Mouse (Mus musculus): ENCODE measurements around the gene Fam107b. TPM values are rescaled to one million over a fixed set of nuclear protein-coding genes. Genes with fewer than 3 reads are reported as not detected.

The Fam107b gene
- polyA plus RNA-seq, 1 experiment: 39.0 TPM

DNA sequence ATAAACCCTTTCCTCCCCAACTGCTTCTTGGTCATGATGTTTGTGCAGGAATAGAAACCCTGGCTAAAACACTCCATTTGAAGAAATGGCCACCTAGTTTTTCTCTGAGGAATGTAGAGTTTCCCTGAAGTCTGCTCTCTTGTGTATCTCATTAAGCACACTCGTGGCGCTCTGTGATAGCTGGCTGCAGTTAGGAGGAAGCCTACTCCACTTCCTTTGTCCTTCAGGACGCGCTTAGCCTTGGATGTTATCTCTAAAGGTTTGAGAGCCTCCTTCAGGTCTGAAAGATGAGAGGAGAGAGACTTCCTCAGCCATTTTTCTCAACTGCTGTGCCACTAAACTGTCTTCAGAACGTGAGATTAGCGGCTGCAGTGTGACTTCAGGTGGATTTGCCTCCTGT lies 207.4 kb downstream of the Fam107b start:
- Histone ChIP-seq H3K4me1 (ENCODE audit: control insufficient read depth, insufficient read depth, low read length) (no peaks in the 10 kb centered on the region), H3K4me3 (ENCODE audit: insufficient read depth, low read length) (no peak overlapping the region), H3K27ac (ENCODE audit: insufficient read depth, low read depth, low read length) (no peak overlapping the region)
- TF ChIP-seq CTCF (IDR thresholded peaks at IDR 0.05; ENCODE audit: low read depth, low read length) (no peak), POLR2A (IDR thresholded peaks at IDR 0.05; ENCODE audit: borderline replicate concordance, low read depth, low read length) (no peak)

DNA sequence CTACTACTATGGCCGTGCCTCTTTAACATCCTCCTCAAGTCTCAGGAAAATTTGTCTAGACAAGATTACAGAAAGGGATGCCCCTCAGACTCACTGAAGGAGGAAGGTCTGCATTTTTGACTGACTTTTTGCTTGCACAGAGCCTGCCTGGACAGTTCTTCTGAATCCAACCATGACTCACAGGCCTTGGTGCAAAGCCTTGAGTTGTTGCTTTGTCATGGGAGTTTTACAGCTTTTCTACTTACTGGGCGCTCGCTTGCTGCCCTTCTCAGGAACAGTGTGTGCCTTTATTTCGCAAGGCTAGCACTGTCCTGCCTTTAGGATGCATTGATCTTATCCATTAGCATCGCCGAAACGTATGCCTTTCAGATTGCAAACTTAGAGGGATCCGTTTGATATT lies 215.3 kb downstream of the Fam107b start:
- no peak overlapping the region for H3K4me3 ChIP-seq (ENCODE audit: insufficient read depth, low read length)
- no peak overlapping the region for H3K27ac ChIP-seq (ENCODE audit: insufficient read depth, low read depth, low read length)
- TF ChIP-seq CTCF (IDR thresholded peaks at IDR 0.05; ENCODE audit: low read depth, low read length) (no peak), POLR2A (IDR thresholded peaks at IDR 0.05; ENCODE audit: borderline replicate concordance, low read depth, low read length) (no peak)

DNA sequence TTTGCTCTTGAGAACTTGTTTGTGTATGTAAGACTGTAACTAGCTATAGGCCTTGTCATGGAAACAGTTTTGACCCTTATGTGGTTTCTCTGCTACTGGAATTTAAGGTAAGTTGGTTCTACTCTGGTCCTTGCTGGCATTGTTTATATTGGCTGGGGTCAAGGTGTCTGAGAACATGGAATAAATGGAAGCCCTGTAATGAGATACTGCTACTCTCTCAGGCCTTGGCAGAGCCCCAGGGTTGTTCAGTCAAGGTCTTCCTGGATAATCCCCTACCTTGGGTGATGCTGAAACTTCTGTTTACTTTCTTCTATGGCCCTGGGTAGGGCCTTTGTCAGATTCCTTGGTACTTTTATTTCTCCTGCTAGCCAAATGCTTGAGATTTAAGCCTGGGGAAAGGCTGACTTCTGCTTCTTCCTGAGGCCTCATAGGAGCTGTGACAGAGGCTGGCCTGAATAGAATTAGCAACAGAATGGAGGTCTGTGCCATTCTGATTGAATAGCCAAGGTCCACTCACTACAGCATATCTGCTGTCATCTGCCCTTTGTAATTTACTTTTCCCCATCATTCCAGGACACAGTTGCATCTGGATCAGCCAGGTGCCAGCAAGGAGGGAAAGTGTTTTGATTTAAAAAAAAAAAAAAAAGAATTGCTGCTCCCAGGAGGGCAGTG lies 217.6 kb downstream of the Fam107b start:
- Histone ChIP-seq H3K27ac (ENCODE audit: insufficient read depth, low read depth, low read length) (0 out of 2 replicates have a peak overlapping the region, but pooled peaks have one; percentile 5), H3K4me1 (ENCODE audit: control insufficient read depth, insufficient read depth, low read length) (peaks cover 15% of the 10 kb centered on the region), H3K4me3 (ENCODE audit: insufficient read depth, low read length) (no peak overlapping the region)
- TF ChIP-seq POLR2A (IDR thresholded peaks at IDR 0.05; ENCODE audit: borderline replicate concordance, low read depth, low read length): no peak
- no peak for TF ChIP-seq CTCF (IDR thresholded peaks at IDR 0.05; ENCODE audit: low read depth, low read length)

More for the DNA sequence above, 215.3 kb downstream of the Fam107b start:
- peaks cover 15% of the 10 kb centered on the region for H3K4me1 ChIP-seq (ENCODE audit: control insufficient read depth, insufficient read depth, low read length)

DNA sequence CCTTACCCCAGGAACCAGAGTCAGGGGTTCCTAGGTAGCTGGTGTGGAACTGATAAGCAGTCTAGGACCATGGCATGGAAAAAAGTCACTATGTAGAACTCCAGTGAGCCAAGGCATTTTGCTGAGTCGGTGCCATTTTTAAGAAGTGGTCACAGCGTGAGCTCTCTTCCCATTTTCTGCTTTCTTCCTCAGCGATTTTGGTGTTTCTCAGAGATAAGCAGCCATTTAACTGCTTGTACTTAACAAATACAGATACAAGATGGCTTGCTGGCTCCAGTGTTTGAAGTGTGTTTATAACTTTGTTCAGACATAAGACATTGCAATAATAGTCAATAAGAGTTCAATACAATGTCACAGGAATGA lies 218.1 kb downstream of the Fam107b start:
- Histone ChIP-seq H3K4me1 (ENCODE audit: control insufficient read depth, insufficient read depth, low read length) (peaks cover 15% of the 10 kb centered on the region), H3K4me3 (ENCODE audit: insufficient read depth, low read length) (no peak overlapping the region), H3K27ac (ENCODE audit: insufficient read depth, low read depth, low read length) (0 out of 2 replicates have a peak overlapping the region, but pooled peaks have one; percentile 5)
- TF ChIP-seq POLR2A (IDR thresholded peaks at IDR 0.05; ENCODE audit: borderline replicate concordance, low read depth, low read length): no peak
- no peak for TF ChIP-seq CTCF (IDR thresholded peaks at IDR 0.05; ENCODE audit: low read depth, low read length)

DNA sequence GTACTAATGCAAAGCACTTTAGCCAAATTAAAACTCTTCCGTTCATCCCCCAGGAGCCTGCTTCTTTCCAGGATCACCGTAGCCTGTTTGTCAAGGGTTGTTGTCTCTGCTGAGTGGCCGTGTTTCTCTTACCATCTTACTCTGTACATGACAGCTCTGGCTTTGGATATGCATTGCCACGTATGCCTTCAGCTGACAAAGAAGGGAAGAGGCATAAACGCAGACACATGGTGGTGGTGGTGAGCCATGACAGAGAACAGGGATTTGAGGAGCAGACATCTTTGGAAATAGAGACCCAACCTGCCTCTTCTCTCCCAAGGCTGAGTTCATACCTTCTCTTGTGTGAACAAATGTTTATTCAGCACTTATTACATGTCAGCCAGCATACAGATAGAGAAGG lies 226.3 kb downstream of the Fam107b start:
- TF ChIP-seq CTCF (IDR thresholded peaks at IDR 0.05; ENCODE audit: low read depth, low read length): no peak
- TF ChIP-seq POLR2A (IDR thresholded peaks at IDR 0.05; ENCODE audit: borderline replicate concordance, low read depth, low read length): no peak
- Histone ChIP-seq H3K4me3 (ENCODE audit: insufficient read depth, low read length) (no peak overlapping the region), H3K27ac (ENCODE audit: insufficient read depth, low read depth, low read length) (no peak overlapping the region), H3K4me1 (ENCODE audit: control insufficient read depth, insufficient read depth, low read length) (no peaks in the 10 kb centered on the region; the same call in 1 of the 2 replicates)

DNA sequence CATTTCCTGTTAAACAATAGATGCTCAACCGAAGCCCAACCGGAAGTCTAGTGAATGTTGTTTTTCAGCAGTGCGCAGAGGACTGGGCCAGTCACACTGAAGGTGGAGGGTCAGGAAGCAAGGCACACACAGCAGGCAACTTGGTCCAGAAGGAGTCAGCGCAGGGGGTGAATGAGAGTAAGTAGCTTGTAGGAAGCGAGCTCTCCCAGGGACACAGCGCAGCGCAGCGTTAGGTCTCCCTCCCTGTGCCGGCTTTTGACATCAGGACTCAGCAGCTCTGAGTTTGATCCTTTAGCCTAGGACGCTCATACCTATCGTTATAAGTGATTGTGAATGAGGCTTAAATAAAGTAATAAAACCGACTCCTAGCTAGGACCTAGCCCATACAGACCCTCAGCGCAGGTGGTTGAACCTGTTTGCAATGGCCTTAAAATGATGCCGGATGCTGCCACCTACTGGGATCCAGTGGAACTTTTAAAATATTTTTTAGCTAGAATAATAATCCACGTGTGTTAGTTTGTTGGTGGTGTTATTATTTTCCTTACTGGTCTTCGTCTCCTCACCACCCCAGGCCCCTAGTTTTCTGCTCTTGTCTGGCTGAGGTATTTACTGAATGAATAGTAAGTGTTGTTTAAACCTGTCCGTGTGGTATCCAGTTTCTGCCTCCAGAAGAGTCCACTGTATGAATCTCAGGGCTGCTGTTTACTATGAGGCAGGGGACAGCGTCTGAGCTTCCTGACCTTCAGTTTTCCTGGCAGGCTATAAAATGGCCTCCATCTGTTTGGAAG lies 229.7 kb downstream of the Fam107b start:
- H3K4me3 ChIP-seq (ENCODE audit: insufficient read depth, low read length): peak overlapping the region; percentile 43
- peak; percentile 86 for TF ChIP-seq CTCF (IDR thresholded peaks at IDR 0.05; ENCODE audit: low read depth, low read length)
- TF ChIP-seq POLR2A (IDR thresholded peaks at IDR 0.05; ENCODE audit: borderline replicate concordance, low read depth, low read length): no peak
- no peak overlapping the region for H3K27ac ChIP-seq (ENCODE audit: insufficient read depth, low read depth, low read length)
- H3K4me1 ChIP-seq (ENCODE audit: control insufficient read depth, insufficient read depth, low read length): no peaks in the 10 kb centered on the region; the same call in 1 of the 2 replicates

DNA sequence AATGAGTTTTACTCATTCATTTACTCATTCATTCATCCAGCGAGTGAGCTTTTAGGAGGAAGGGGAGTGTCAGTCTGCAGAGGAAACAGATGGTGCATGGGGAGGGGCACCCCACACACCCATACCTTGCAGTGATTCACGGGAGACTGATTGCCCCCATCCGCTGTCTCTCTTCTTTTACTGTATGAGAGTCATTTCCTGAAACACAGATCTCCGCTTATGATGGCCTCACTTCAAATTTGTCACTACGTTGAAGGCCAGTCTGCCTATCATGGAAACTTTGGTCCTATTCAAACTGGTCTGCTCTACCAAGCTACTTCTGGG lies 230.2 kb downstream of the Fam107b start:
- TF ChIP-seq POLR2A (IDR thresholded peaks at IDR 0.05; ENCODE audit: borderline replicate concordance, low read depth, low read length) (no peak), CTCF (IDR thresholded peaks at IDR 0.05; ENCODE audit: low read depth, low read length) (no peak)
- no peak overlapping the region for H3K27ac ChIP-seq (ENCODE audit: insufficient read depth, low read depth, low read length)
- no peak overlapping the region for H3K4me3 ChIP-seq (ENCODE audit: insufficient read depth, low read length)
- no peaks in the 10 kb centered on the region; the same call in 1 of the 2 replicates for H3K4me1 ChIP-seq (ENCODE audit: control insufficient read depth, insufficient read depth, low read length)

DNA sequence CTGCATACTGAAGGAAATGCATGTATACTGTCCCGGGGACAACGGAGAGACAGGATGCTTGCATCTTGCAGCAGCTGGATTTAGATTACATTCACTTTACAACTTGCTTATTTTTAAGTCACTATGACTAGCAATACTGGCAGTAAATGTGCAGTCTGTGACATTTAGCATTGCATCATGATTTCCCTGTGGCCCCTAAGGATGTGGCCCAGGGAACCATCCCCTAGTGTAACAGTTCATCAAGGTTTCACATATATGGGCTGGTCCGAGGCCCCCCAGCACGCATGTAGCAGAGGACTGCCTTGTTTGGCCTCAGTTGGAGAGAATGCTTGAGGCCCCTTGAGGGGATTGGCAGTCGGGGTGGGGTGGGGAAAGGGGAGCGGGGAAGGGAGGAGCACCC lies 235.5 kb downstream of the Fam107b start:
- no peaks in the 10 kb centered on the region for H3K4me1 ChIP-seq (ENCODE audit: control insufficient read depth, insufficient read depth, low read length)
- no peak overlapping the region for H3K27ac ChIP-seq (ENCODE audit: insufficient read depth, low read depth, low read length)
- TF ChIP-seq POLR2A (IDR thresholded peaks at IDR 0.05; ENCODE audit: borderline replicate concordance, low read depth, low read length): no peak
- no peak overlapping the region for H3K4me3 ChIP-seq (ENCODE audit: insufficient read depth, low read length)

DNA sequence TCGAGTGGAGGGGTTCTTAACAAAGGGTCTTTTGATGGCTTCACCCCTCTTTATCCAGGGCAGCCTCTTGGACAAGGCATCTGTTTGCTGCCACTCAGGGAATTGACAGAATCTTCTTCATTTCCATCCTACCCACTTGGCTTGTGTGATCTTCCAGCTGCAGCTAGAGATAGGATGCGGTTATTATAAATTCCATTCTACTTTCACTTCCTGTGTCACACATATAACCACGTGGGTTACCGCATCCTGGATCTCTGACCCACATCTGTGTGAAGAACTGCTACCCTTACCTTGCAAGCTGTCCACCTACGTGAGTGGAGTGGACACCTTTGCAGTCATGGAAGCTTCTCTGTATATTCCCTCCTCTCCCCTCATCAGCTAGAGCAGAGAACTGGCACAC lies 240.0 kb downstream of the Fam107b start:
- no peak overlapping the region for H3K27ac ChIP-seq (ENCODE audit: insufficient read depth, low read depth, low read length)
- no peak overlapping the region for H3K4me3 ChIP-seq (ENCODE audit: insufficient read depth, low read length)
- TF ChIP-seq CTCF (IDR thresholded peaks at IDR 0.05; ENCODE audit: low read depth, low read length) (no peak), POLR2A (IDR thresholded peaks at IDR 0.05; ENCODE audit: borderline replicate concordance, low read depth, low read length) (no peak)
- no peaks in the 10 kb centered on the region for H3K4me1 ChIP-seq (ENCODE audit: control insufficient read depth, insufficient read depth, low read length)

DNA sequence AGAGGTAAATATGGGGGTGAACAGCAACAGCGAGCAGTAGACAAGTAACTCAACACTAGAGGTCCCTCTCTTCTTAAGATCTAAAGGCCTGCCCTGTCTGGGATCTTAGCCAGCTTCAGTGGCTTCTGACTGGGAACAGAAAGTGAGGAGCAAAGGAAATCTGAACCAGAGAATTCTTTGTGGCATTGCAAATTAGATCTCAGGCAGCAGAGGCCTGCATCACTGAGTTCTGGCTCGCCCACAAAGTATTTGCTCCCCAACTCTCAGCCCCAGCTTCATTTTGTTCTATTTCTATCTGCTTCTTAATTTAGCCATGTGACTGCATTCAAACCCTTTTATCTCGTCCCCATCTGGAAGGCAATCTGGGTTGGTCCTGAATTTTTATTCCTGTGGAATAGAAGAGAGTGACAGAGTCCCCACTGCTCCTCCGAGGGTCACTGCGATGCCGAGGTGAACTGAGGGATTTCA lies 245.9 kb downstream of the Fam107b start:
- no peak overlapping the region for H3K27ac ChIP-seq (ENCODE audit: insufficient read depth, low read depth, low read length)

More for the DNA sequence above, 245.9 kb downstream of the Fam107b start:
- H3K4me1 ChIP-seq (ENCODE audit: control insufficient read depth, insufficient read depth, low read length): no peaks in the 10 kb centered on the region
- H3K4me3 ChIP-seq (ENCODE audit: insufficient read depth, low read length): no peak overlapping the region
- no peak for TF ChIP-seq CTCF (IDR thresholded peaks at IDR 0.05; ENCODE audit: low read depth, low read length)
- no peak for TF ChIP-seq POLR2A (IDR thresholded peaks at IDR 0.05; ENCODE audit: borderline replicate concordance, low read depth, low read length)

Data from bone marrow macrophage, adult 2 months (primary cell).